Mouse (Mus musculus): ENCODE data around the gene Atg4d. TPM values are rescaled to one million over a fixed set of nuclear protein-coding genes. Genes with fewer than 3 reads are reported as not detected.
"Not testable (repeated sequence)": the region's sequence is repeated elsewhere in the genome, so short reads cannot be mapped to it uniquely, and the experiment has no call there.

Gene Atg4d
- polyA plus RNA-seq (2012; rRNA removed) = 25.7 and 27.3 TPM in 2 replicates

DNA sequence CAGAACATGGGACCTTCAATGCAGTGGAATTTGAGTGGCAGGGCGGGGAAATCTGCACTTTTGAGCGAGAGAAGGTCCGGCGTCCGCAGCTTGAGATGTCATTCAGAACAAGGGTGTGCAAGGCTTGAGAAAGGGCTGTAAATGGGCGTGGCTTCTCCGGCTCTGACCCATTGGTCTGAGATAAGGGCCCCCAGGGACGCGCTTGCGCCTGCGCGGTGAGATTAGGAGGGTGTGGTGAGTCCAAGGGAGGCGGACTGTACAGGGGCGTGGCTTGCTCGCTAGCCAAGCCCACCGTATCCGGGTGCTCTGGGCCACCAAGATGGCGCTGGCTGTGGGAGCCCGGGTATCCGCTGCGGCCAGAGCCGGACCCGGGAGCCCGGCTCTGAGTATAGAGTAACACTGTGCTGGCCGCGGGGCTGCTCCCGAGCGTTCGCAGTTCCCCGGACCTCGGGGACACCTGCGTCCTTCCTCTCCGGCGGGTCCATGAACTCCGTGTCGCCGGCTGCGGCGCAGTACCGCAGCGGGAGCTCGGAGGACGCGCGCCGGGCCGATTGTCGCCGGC, at the start of gene Atg4d:
Gene Atg4d (plus strand): TSS at position 294 of the 562 bp plus-strand sequence.
- DNase-seq (ENCODE audit: low read depth) = no peak

DNA sequence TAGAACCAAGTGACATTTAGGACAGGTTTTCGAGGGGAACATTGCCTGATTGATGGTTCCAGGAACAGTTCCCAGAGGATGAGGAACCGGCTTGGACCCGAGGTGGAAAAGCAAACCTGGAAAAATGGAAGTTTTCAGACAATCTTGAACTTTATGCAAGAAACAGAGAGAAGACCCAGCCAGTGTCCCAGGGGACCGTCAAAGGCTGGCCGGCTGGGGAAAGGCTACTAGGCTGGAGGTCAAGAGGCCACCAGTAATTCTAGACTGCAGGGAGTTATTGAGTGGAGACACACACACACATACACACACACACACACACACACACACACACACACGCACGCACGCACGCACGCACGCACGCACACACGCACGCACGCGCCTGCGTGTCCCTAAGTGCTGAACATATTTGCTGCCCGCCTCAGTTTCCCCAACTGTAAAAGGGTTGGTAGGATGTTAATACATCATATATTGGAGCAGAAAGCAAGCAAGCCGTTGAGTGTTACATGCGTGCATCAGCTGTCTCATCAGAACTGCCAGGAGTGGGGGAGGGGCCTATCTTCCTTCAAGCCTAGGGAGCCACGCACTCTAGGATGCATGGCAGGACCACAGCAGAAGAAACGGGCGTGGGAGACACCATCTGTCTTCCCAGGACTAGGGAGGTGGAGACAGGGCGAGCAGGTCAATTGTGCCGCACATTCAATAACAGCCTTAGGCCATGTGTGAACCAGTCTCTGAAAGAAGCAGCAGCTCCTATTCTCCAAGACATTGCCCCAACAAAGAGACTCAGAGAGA, 48.8 kb upstream of the Atg4d start:
- DNase-seq (ENCODE audit: low read depth) = no peak

DNA sequence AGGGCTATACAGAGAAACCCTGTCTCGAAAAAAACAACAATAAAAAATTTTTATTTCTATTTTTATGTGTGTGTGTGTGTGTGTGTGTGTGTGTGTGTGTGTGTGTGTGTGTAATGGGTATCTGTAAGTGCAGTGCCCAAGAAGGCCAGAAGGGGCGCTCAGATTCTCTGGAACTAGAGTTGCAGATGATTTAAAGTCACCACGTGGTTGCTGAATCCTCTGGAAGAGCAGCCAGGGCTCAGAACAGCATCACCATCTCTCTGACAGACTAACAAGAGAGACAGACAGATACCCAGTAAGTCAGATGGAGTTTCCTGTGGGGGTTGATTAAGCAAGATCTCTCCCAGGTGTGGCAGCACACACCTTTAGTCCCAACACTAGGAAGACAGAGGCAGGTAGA, 45.3 kb upstream of the Atg4d start:
- no peak for DNase-seq (ENCODE audit: low read depth)

DNA sequence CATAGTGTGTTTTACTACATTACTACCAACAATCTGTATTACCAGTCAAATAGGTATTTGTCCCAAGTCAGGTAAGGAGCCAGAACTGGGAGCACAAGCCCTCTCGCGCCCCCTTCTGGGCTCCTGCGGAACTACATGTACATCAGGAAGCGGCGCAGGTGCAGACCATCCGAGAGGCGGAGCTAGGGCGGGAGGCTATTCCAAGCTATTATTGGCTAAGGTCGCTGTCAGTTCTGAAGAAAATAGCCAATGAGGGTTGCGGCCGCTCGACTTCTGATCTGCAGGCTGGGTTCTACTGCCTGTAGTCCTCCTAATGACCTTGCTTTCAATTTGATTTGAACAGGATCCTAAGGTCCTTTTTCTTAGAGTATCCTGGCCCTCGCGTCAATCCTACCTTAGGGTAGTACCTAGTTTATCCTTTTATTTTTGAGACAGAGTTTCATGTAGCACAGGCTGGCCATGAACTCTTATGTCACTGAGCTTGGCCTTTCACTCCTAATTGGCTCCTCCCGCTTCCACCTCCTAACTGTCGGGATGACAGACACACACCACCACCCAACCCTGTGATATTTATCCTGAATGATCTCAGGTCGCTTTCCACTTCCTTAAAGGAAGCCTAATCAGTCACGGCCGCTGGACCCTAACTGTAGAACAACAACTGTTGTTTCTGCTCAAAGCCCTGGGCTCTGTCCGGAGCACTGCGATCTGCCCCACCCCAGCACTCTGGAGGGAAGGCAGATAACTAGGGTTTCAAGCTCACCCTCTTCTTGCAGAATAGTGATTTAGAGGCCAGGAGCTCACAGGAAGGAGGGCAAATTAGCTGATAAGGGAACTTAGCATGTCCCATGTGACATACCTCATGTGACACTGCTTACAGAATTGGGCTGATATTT, 44.4 kb upstream of the Atg4d start:
- no peak for DNase-seq (ENCODE audit: low read depth)

DNA sequence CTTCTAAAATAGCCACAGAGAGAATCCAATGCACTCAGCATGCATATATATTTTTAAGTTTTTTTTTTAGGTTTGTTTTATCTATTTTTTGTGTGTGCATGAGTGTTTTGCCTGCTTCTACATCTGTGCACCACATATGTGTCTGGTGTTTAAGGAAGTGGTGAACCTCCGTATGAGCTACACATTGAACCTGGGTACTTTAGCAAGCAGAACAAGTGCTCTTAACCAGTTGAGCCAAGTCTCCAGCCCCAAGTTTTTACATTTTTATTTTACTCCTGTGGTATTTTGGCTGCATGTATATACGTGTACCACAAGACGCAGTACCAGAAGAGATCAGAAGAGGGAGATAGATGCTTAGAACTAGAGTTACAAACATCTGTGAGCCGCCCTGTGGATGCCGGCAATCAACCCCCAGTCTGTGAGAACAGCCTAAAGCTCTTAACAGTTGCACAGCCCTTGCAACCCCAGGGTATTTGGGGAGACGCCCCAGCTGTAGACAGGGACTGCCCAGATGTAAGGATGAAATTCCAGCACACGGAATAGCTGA, 43.6 kb upstream of the Atg4d start:
- no peak for DNase-seq (ENCODE audit: low read depth)

DNA sequence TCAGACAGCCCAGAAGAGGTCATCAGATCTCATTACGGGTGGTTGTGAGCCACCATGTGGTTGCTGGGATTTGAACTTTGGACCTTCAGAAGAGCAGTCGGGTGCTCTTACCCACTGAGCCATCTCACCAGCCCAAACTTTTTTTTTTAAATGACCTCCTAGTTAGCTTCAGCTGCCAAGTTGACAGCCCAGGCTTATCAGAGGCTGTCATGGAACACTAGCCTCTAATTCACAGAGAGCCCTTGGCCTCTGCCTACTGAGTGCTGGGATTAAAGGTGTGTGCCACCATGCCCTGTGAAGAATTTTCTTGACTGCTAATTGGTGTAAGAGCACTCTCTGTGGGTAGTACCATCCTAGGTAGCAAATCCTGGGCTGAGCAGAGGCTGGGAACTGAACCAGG, 41.6 kb upstream of the Atg4d start:
- DNase-seq (ENCODE audit: low read depth) = not testable (repeated sequence)

DNA sequence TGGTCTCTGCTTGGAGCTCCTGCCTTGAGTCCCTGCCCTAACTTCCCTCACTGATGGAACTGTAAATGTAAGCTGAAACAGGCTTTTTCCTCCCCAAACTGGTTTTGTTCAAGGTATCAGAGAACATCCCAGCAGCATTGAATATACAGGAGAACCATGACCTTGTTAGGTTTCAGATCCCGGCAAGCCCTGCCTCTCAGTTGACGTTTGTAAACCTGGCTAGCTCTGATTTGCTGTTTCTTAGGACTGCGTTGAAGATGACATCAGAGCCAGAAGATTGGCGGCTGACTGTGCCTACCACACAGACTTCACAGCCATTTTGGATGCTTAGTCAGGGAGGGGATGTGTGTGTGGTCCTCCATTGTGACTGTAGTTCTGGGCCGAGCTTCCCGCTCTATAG, 41.2 kb upstream of the Atg4d start:
- DNase-seq (ENCODE audit: low read depth) = no peak

DNA sequence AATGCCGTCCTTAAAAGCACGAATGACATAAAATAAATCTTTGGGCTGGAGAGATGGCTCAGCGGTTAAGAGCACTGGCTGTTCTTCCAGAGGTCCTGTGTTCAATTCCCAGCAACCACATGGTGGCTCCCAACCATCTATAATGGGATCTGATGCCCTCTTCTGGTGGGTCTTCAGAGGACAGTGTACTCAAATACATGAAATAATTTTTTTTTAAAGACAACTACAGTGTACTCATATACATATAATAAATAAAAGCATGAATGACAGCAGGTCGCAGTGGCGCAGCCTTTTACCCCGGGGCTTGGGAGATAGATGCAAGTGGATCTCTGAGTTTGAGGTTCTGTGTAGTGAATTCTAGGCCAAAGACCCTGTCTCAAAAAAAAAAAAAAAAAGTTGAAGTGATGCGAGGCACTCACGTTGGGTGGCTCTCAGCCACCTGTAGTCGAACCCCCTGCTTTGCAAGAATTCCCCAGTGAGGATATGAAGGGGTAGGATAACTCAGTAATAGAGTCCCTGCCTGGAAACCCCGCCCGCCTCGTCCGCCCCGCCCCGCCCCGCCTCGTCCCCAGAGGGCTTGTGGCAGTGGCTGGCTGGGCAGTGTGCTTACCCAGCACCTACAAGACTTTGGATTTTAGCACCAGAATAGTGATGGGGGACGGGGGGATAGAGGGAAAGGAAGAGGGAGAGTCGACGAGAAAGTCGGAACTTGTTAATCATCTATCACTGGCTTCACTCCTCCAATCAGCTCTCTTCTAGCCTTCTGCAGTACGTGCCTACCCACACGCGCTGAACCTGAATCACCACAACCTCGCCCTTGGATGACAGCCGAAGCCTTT, 40.3 kb upstream of the Atg4d start:
- DNase-seq (ENCODE audit: low read depth) = no peak

DNA sequence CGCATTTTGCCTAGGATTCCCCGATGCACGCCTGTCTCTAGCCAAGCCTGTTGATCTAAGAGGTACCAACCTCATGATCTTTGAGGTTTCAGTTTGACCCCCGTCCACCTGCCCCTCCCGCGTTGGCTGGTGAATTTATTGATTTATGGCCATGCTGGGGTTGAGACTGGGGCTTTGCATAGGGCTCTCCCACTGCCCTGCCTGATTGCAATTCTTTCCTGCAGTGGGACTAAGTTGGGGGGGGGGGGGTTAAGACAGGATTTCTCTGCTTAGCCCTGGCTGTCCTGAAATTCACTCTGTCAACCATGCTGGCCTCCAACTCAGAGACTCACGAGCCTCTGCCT, 39.7 kb upstream of the Atg4d start:
- DNase-seq (ENCODE audit: low read depth) = no peak

DNA sequence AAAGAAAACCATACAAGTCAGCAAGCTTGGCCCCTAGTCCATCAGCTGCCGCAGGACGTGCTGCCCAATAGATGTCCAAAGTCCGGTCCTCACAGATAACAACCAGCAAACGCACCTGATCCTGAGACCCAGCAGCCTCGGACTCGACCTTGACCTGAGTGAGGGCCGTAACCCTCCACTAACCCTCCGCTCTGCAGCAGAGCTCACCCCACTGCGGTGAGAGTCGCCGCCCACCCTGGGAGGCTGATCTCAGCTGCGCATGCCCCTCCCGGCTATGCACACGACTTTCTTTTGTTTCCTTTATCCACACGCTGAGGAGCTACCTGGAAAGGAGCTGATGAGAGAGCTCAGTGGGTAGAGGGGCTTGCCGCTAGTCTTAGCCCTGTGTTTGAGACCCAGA, 37.8 kb upstream of the Atg4d start:
- no peak for DNase-seq (ENCODE audit: low read depth)

DNA sequence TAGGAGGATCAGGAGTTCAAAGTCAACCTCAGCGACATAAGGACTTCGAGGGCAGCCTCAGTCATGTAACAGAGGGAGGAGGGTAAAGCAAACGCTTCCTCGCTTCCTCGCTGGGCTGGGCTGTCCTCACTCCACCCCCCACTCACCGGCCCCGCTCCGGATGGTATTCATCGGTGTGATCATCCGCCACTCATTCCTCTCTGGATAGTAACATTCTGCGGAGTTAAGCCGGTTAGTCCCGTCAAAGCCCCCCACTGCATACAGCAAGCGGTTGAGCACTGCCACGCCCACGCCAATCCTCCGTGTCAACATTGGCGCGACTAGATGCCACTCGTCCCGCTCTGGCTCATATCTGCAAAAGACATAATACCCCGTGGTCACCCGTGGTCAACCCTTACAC, 33.5 kb upstream of the Atg4d start:
- DNase-seq (ENCODE audit: low read depth) = no peak

DNA sequence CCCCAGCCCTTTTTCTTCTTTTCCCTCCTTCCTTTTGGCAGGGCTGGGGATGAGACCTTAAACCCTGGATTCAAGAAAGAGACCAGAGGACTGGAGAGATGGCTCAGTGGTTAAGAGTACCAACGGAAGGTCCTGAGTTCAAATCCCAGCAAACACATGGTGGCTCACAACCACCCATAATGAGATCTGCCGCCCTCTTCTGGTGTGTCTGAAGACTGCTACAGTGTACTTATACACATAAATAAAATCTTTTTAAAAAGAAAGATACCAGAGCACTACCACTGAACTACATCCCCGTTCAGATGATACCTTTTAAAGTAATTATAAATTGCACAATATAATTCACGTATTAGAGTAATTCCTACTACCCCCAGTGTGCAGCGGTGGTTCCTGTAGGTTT, 32.2 kb upstream of the Atg4d start:
- DNase-seq (ENCODE audit: low read depth) = no peak

DNA sequence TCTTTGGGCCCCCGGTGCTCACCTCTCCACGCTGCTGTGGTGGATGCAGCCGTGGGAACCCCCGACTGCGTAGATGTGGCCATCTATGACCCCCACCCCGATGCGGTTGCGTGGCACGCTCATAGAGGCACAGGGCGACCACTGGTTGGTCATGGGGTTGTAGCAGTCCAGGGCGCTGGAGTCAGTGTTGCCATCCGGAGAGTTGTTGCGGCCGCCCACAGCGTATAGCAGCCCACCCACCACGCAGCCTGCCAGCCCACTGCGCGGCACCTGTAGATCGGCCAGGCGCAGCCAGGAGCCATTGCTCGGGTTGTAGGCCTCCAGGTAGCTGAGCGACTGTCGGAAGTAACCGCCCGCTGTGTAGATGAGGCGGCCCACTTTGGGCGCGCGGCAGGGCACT, 31.7 kb upstream of the Atg4d start:
- no peak for DNase-seq (ENCODE audit: low read depth)

DNA sequence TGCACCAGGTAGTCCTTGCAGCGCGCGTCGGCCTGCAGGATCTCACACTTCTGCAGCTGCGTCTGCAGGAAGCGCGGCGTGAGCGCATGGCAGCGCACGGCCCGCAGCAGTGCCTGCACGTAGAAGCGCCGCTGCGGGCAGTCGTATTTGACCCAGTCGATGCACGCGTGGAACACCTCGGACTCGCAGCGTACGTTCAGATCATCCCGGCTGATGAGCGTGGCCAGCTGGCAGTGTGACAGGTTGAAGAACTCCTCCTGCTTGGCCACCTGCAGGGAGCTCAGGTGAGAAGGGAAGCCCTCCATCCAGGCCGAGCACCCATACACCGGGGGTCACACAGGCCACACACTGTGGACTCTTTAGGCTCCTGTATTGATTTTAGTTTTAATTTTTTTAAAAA, 31.3 kb upstream of the Atg4d start:
- DNase-seq (ENCODE audit: low read depth) = no peak

DNA sequence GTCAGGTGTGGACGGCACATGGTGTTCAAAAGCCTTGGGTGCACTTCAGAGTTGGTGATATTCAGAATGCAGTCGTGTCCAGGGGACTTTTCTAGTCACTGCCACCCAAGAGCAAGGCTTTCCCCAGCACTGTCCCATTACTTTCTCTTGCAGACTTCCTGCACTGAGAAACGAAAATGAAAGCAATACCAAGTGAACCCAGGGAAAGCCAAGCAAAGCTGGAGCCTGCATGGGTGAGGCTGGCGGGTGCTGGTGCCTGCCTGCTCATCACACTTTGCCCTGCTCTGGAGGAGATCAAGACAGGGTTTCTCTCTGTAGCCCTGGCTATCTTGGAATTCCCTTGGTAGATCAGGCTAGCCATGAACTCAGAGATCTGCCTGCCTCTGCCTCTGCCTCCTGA, 29.8 kb upstream of the Atg4d start:
- no peak for DNase-seq (ENCODE audit: low read depth)

DNA sequence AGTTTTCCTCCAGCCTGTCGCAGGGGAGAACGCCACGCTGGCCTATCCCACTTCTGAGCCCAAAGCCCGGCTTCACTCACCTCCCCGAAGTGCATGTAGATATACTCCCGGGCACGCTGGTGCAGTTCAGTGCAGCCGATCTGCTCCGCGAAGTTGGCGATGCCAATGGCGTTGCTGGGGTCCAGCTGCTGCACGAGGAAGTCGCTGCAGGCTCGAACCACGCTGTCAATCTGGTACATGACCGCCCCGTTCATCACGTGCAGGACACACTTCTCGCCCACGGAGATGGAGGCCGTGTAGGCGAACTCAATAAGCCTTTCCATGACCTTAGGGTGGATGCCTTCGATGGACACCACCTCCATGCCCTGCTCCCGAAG, 28.1 kb upstream of the Atg4d start:
- no peak for DNase-seq (ENCODE audit: low read depth)

DNA sequence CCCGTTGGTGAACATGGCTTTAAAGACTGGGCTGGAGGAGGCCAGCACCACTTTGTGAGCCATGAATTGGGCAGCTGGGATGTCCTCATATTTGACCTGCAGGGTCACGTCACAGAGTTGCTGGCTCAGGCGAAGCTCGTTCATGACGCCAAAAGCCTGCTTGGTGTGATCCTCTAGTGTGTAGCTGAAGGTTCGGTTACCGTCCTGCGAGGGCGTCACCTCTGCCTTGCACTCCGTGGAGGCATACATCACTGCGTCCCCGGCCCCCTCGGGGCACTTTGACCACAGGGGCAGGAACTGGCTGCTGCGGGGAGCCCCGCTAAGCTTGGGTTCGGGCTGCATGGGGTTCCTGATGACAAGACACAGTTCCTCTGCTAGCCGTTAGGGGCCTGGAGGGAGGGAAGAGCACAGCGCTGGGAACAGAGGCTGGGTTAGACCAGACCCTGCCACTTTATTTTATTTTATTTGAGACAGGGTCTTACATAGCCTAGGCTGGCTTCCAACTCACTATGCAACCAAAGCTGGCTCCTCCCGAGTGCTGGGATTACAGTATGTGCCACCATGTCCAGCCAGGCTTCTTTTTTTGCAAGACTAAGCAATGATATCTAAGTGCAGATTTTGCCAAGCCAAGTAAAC, 27.6 kb upstream of the Atg4d start:
- DNase-seq (ENCODE audit: low read depth) = no peak

DNA sequence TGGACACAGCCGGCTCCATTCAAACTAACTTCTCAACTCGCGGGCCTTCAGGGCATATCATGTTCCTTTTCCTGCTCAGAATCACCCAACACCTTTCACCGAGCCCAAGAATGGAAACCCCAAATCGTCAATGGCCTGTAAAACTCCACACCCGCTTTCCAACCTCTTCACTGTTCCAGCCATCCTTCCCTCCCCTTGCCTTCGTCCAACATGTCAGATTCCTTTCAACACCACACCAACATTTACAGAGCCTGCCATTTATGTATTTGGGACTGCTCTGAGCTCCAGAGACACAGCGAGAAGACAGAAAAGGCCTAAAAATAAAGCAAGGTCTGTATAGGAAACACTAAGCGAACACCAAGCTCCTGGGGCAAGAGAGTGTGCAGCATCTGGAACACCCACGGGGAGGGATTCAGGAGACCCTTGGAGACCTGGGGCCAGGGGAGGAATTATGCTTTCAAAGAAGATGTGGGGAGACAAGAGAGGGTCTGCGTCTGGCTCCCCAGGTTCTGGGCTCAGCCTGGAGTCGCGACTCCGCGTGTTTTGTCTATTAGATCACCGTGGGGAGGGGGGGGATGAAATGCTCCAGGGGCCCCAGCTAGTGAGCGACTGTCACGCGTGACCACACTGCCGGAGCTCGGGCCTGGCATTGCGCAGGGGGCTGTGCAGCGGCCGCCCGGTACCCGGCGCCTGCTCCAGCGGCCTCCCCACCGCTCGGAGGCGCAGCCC, 26.9 kb upstream of the Atg4d start:
- DNase-seq (ENCODE audit: low read depth) = no peak

DNA sequence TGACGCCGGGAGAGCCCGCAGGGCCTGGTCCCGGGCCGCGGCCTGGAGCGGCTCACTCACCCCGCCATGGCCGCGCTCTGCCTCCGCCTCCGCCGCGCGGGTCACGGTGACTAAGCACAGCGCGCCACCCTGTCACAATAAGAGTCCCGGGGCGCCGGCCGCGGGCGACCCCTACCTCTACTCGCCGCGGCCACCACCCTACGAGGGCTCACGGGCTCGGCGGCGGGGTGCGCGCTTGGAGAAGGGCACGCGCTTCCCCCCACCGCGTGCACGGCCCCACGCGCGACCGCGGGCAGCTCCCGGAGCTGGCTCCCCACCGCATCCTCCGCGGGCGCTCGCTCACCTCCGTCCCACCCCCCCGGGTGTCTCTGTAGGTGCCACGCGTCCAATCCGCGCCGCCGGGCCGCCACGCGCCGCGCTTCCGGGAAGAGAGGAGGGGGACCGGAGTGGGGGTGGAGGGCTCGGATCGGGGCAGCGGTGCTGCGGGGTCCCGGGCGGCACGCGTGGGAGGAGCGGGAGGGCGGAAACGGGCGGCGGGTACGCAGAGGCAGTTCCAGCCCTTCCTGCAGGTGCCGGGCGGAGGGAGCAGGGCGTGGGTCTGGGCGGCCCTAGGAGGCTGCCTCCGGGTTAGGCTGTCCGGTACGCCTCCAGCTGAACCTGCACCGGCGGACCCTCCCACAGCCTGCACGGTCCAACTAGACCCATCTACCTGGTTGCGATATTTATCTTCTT, 26.2 kb upstream of the Atg4d start, which contains the start of gene Keap1:
Gene Keap1 (minus strand): TSS at position 629 of the 732 bp plus-strand sequence.
- DNase-seq (ENCODE audit: low read depth) = no peak

DNA sequence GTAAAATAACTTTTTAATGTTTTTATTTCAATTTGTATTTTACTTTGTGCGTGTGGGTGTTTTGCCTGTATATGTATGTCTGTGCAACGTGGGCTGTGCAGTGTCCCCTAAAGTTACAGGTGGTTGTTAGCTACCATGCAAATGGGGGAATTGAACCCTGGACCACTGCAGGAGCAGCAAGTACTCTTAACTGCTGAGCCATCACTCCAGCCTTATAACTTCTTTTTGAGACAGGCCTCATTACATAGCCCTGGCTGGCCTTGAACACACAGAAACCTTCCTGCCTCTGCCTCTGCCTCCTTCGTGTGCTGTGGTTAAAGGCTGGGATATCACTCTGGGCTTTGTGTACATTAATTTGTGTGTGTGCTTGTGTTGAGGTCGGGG, 25.6 kb upstream of the Atg4d start:
- no peak for DNase-seq (ENCODE audit: low read depth)

Data from gonadal fat pad, adult 2 months (tissue).